Mouse (Mus musculus): ENCODE results near the gene Fam208a. TPM values are rescaled to one million over a fixed set of nuclear protein-coding genes. Genes with fewer than 3 reads are reported as not detected.

Gene Fam208a
- total RNA-seq, 2 experiments from 2014 or later, result 3.6 to 4.8 TPM

DNA sequence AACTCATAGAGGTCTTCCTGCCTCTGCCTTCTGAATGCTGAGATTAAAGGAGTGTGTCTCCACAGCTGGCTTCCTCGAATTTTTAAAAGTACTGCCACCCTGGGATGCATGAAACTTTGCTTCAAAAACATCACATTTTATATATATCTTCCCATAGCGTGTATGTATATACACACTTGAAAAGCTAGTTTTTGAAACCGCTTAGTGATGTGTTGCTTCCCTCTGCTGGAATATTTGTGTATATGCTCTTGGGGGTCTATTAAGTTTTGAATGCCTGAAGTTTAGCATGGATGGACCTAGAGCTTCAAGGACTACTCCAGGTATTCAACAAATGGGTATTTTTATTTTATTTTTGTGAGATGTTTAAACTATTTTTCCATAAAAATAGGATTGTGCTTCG, 14.7 kb upstream of the Fam208a start:
- DNase-seq (ENCODE audit: low spot score), result peak; percentile 23

DNA sequence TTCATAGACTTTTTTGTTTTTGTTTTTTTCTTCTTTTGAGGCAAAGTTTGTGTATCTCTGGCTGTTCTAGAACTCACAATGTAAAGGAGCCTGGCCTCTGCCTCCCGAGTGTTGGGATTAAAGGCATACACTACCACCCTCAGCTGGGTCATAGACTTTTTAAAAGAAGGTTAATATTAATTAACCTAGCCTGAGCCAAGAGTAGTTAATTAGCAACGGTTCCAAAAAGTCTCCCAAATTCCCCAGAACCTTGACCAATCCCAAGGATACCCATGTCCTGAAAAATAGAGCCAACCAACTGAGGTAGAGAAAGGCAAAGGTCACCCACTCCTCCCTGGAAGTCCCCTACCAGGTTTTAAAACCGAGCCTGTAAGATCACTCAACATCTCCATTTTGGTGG, 7.8 kb upstream of the Fam208a start:
- DNase-seq (ENCODE audit: low spot score), result no peak

DNA sequence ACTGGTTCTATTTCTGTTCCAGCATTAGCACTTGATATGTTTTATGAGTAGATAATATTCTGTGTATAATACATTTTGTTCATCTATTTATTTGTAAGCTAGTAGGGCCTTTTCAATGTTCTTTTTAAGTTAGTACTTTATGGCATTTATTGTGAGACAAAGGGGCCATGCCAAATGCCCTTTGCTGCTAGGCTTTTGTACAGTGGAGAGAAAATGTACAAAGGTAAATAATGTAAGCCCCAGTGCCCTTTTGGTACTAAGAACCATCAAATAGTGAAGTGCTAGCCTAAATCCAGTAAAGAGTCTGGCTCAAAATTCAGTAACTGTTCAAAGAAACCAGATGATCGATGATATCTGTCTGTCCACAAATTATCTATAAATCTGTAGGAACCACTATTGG, 6.3 kb upstream of the Fam208a start:
- DNase-seq (ENCODE audit: low spot score), result no peak

DNA sequence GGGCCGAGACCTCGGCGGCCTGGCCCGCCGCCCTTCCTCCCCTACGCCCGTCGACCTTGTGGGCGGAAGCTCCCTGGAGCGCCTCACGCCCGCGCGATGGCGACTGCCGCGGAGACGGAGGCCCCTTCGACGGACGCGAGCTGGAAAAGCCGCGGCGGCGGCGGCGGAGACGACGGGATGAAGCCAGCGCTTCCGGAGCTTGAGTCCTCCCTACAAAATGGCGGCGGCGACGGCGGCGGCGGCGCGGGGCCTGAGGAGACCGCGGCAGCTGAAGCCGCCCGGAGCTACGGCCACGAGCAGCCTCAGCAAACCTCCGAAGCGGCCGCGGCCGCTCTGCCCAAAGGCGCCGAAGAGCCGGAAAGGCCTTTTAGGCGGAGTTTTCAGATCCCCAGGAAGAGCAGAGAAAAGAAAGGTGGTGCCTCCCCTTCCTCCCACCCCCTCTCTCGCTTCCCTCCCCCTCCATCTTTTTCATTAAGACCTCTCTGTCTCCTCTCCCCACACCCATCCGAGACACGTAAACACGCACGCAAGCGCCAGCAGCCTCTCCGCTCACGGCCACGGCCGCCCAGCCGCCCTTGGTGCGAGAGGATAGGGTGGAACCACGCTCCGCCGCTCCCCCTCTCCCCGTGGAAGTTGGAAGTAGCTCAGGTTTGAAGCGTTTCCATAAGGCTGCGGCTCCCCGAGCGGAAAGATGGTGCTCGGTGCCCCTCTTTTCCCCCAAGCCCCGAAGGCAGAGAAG, 508 bp downstream of the Fam208a start:
- peak; percentile 79 for DNase-seq (ENCODE audit: low spot score)

DNA sequence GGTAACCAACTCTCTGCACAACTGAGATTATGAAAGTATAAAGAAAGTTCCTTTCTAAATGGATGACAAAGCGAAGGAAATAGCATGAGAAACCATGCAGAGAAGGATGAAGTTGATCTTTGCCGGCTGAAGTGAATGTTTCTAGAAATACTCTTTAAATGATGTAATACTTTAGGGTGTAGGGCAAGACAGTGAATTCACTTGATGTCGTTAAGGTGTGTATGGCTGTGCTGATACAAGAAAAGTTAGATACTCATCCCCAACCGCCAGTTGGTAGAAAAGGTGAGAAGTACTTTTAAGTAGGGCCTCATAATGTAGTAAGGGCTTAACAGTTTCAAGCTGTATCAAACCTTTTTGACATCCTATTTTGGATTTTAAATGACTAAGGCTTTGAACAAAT, 1.6 kb downstream of the Fam208a start:
- no peak for DNase-seq (ENCODE audit: low spot score)

DNA sequence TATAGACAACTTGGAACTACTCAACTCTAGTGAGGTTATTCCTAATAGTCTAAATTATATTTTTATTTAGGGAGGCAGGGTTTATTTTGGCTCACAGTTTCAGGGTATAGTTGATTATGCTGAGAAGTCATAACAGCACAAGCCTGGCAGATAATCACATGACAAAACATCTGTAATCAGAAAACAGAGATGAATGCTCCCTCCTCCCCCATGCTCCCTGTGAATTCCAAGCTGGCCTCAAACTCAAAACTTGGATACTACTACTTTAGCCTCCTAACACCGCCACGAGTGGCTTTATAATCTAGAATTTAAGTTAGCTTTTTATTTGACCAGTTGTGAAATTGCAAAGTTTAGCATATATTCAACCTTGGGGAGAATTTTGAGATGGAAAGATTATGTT, 3.4 kb downstream of the Fam208a start:
- no peak for DNase-seq (ENCODE audit: low spot score)

DNA sequence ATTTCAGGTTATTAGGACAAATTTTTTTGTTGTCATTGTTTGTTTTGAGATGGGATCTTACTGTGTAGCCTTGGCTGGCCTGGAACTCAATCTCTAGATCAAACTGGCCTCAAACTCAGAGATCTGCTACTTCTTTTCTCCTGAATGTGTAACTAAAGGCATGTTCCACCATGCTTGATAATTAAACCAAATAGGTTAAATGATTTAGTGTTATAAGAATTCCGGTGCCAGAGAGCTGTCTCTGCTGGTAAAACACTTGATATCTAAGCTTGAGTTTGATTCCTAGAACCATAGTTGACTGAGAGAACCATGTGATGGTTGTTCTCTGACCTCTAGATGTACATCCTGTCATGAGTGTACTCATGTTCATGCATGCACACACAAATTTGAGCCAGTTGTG, 7.5 kb downstream of the Fam208a start:
- DNase-seq (ENCODE audit: low spot score), result no peak

DNA sequence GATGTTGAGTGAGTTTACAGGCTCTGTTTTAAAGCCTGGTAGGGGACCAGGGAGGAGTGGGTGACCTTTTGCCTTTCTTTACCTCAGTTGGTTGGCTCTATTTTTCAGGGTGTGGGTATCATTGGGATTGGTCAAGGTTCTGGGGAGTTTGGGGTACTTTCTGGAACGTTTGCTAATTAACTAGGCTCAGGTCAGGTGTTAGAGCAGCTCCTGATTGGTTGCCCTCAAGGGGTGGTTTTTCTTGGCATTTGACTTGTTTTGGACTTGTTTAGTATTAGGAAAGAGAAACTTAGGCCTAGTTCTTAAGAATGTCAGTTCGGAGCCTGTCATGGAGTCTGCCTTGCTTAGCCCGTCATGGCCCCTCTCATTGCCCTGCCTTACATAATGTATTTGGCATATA, 8.2 kb downstream of the Fam208a start:
- DNase-seq (ENCODE audit: low spot score), result no peak

DNA sequence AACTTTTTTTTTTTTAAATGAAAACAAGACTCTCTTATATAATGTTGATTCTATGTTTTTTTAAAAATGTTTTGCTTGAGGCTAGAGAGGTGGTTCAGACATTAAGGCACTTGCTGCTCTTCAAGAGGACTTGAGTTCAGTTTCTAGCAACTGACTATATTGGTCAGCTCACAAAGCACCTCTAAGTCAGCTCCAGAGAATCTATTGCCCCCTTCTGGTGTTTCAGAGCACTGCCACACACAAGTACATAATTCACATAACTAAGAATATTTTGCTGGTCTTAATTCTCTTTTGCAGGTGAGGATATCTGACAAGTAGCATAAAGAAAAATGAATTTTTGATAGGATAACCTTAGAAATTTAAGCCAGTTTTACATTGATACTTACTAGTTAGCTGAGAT, 12.3 kb downstream of the Fam208a start:
- DNase-seq (ENCODE audit: low spot score), result no peak

DNA sequence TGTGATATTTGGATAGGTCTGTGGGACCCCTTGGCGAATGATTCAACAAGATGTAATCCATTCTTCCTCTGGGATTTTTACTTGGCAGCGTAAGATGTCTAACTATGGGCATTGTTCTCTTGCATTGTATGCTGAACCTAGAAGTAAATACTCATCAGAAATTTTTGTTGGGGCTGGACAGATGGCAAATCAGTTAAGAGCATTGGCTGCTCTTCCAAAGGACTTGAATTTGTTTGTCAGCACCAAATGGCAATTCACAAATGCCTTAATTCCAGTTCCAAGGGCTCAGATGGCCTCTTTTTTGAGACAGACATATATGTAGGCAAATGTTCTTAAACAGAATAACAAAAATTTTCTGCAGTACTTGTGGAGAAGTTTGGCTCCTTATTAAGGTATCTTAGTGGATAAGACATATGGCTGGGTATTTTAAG, 16.2 kb downstream of the Fam208a start:
- no peak for DNase-seq (ENCODE audit: low spot score)

DNA sequence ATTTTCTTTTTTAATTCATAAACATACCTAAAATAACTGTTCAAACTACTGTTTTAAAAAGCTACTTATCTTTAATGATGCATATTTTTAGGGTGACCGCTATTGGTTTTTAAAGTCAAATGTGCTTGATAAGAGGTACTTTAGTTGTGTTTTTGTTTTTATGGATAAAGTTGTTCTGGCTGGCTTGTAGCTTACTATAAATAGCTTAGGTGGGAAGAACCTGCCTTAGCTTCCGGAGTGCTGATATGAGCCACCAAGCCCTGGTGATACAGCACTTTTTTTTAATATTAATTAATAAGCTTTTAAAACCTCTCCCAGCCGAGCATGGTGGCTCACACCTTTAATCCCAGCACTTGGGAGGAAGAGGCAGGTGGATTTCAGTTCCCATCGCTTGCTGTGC, 18.3 kb downstream of the Fam208a start:
- no peak for DNase-seq (ENCODE audit: low spot score)

DNA sequence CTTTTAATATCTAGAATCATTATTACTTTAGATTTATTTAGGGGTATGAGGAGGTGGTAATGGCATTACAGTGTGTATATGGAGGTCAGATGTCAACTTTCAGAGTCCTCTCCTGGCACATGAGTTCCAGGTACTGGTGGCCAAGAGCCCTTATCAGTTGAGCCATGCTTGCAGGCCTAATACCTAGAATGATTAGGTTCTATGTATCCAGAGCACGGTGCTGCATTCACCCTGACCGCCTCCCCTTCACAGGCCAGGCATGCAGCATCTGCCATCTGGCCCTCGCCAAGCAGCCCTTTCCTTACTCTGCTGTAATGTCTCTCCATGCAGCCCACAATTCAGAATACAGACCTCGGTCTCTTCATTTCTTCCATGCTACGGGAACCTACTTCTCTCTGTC, 62.8 kb downstream of the Fam208a start:
- DNase-seq (ENCODE audit: low spot score), result no peak

DNA sequence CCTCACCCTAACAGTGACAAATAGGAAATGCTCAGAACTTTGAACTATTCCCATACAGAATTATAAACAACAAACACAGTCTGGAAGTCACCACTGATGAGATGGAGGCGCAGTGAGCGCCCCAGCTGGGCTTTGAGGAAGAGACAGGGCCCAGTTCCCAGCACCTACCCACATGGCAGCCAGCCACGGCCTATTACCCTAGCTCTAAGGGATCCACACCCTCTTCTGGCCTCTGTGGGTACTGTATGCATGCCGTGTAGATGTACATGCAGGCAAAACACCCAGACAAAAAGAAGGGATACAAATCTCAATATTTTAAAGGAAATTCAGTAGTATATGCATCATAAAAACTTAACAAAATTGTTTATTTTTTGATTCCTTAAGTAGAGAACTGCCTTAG, 64.9 kb downstream of the Fam208a start:
- no peak for DNase-seq (ENCODE audit: low spot score)

DNA sequence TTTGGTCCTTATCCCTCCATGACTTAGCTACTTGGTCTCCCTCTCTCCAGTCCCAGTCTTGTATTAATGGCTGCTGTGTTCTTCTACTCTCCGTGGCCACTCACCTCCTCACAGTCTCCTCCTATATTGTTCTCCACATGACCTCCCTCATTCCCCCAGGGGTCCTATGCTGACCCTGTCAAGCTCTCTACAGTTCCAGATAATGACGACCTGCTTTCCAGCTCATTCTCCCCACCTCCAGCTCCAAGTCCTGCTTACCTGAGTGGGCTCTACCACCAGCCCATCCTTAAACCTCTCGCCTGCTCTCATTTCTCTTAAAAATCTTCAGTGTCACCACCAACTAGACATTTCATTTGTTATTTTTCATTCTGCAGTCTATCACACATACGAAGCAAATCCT, 72.5 kb downstream of the Fam208a start:
- DNase-seq (ENCODE audit: low spot score), result no peak

DNA sequence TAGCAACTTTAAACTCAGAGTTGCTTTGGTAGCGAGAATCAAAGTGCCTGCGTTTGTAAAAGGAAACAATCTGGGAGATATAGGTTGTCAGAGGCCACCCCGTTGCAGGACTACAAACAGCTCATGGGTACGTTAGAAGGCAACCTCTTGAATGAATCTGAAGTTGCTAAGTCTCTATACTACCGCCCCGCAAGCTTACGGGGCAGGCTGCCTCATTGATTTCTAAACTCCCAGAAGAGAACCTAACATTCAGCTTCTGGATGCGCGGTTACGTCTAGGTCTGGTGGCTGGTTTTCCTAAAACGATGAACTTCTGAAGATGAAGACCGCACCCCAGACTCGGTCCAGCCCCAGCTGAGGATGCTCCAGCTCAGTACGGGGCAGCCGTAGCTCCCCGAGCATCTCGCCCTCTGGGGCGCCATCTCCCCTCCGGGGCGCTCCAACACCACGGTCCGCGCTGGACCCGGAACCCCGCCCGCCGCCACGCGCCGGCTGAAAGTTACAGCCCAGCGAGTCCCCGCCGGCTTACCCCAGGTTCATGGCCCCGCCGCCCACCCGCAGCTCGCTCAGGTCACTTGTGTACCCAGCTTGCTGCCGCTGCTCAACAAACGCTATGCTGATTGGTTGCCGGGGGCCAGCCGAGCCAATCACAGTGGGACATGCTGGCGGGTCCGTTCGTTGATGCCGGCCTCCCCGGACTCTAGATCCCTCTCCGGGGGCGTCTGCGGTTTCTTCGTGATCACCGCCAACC, 79.4 kb downstream of the Fam208a start, which contains the start of gene Ccdc66:
TSS of gene Ccdc66 (minus strand) at position 567 of the 750 bp plus-strand sequence.
- peak; percentile 99 for DNase-seq (ENCODE audit: low spot score)

DNA sequence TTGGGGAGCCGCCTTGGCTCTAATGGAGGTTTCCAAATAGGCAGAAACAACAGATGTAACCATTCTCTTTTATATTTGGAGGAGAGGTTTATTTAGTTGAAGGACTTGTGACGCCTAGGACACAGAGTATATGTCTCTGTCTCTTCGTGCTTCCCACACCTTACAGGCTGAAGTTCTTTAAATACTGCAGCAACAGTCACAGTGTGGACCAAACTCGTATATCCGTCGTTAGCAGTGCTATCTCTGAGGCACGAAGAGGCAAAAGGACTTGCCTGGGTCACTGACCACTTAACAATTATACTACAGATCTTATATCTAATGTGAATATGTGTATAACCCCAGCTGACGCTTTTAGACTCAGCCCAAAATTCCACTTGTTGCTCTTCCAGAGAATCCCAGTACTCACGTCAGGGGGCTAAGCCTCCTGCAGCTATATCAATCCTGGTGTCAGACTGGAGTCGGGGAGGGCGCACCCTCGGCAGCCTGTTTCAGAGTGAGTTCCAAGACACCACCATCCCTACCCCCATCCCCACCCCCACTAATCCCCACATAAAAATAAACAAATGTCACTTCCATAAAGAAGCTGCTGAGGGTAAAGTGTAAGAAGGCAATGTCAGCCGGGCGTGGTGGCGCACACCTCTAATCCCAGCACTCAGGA, 80.1 kb downstream of the Fam208a start:
- DNase-seq (ENCODE audit: low spot score), result no peak

DNA sequence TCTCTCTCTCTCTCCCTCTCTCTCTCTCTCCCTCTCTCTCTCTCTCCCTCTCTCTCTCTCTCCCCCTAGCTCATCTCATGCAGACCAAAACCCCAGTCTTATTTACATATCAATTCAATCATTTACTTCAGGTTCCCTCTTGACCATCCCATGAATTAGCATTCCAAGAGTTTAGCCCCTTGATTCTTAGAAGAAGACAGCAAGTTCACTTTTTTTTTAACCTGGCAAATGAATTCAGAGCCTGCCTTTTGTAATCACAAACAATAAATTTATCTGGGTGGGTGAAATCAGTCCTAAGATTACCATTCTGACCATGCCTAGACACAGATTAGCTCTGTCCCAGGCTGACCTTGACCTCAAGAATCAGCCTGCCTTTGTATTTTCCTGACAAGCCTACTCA, 95.9 kb downstream of the Fam208a start:
- DNase-seq (ENCODE audit: low spot score), result no peak

Small RNAs within 50 kb of the gene (microRNA-seq; reads per million reads assigned to microRNA genes)
- gene Gm23633, result not detected

Other genes with a start within 250 kb of the Fam208a start
- gene Ccdc66, start 79.6 kb downstream of the Fam208a start, total RNA-seq (2021), result 10 to 100 TPM in 1 of 2 experiments, 1 to 10 TPM in 1; 8.8 to 10.9 TPM
- gene Erc2, start 193.6 kb downstream of the Fam208a start, total RNA-seq (2021), result under 1 TPM; 0.11 to 0.83 TPM